Comparison of ENCODE assay signal across 8 mouse cellular contexts in genomic region chr8:77535026-77535595, GRCm38 (mm10). TPM values are rescaled to one million over a fixed set of nuclear protein-coding genes. Genes with fewer than 3 reads are reported as not detected.
A peak's percentile ranks its signal among the peaks of the same experiment; 100 is the strongest.
DNase-seq lines count a peak whose midpoint lies in the region; ATAC-seq and TF ChIP-seq lines count a peak whose summit lies in the region.

No protein-coding gene starts in this region.

- no peaks in the 10 kb centered on the region for H3K4me1 ChIP-seq in forebrain, embryonic 12.5 days
- no peaks in the 10 kb centered on the region for H3K4me1 ChIP-seq in intestine, embryonic 15.5 days (replicated peaks)
- H3K4me1 ChIP-seq in liver, adult 2 months (ENCODE audit: control insufficient read depth, insufficient read depth, low read length) = no peaks in the 10 kb centered on the region

- TF ChIP-seq POLR2A in liver, adult 2 months (IDR thresholded peaks at IDR 0.05; ENCODE audit: extremely low read depth, insufficient read depth, low read length) = no peak

- H3K36me3 ChIP-seq in forebrain, embryonic 12.5 days (replicated peaks) = no peaks in the 10 kb centered on the region
- H3K36me3 ChIP-seq in intestine, embryonic 15.5 days = no peaks in the 10 kb centered on the region
- no peaks in the 10 kb centered on the region for H3K36me3 ChIP-seq in liver, adult 2 months (ENCODE audit: control insufficient read depth, insufficient read depth, low read length)

- H3K27me3 ChIP-seq in forebrain, embryonic 12.5 days = no peaks in the 10 kb centered on the region
- H3K27me3 ChIP-seq in intestine, embryonic 15.5 days (replicated peaks) = no peaks in the 10 kb centered on the region
- H3K27me3 ChIP-seq in liver, adult 2 months (ENCODE audit: control insufficient read depth, insufficient read depth, low read length) = no peaks in the 10 kb centered on the region

- H3K27ac ChIP-seq in forebrain, embryonic 12.5 days = no peak overlapping the region
- no peak overlapping the region for H3K27ac ChIP-seq in intestine, embryonic 15.5 days
- no peak overlapping the region for H3K27ac ChIP-seq in liver, adult 2 months (replicated peaks; ENCODE audit: insufficient read depth, low read depth, low read length)

- ATAC-seq in forebrain, embryonic 12.5 days (ENCODE audit: low FRiP score) = peak; percentile 61; the same call in 1 of the 2 replicates
- ATAC-seq in intestine, embryonic 15.5 days = peak; percentile 67
- ATAC-seq in monocyte, adult 5-6 weeks (replicated peaks; ENCODE audit: insufficient number of reproducible peaks, low FRiP score, low TSS enrichment, poor library complexity, severe bottlenecking) = no peak

- DNase-seq in right cerebral cortex, adult 18-20 months = peak; percentile 41
- no peak for DNase-seq in right cerebral cortex, postnatal 36 days (ENCODE audit: low spot score in 2 of 2)
- DNase-seq in adrenal gland, postnatal 36 days = peak; percentile 80 to 82
- peak; percentile 57 for DNase-seq in liver, adult 2 months (ENCODE audit: extremely low read depth, low read depth, low spot score)
- DNase-seq in naive thymus-derived CD4-positive, alpha-beta T cell, adult 2 months (ENCODE audit: low read depth) = peak; percentile 71

- H3K9ac ChIP-seq in forebrain, embryonic 12.5 days = no peak overlapping the region
- no peak overlapping the region for H3K9ac ChIP-seq in intestine, embryonic 15.5 days
- H3K9ac ChIP-seq in liver, adult 2 months (ENCODE audit: low read depth, low read length) = no peak overlapping the region

- no peaks in the 10 kb centered on the region for H3K79me2 ChIP-seq in liver, adult 2 months (ENCODE audit: control insufficient read depth, insufficient read depth, low read length)

- H3K4me3 ChIP-seq in forebrain, embryonic 12.5 days (replicated peaks) = no peak overlapping the region
- no peak overlapping the region for H3K4me3 ChIP-seq in intestine, embryonic 15.5 days (replicated peaks)
- H3K4me3 ChIP-seq in liver, adult 2 months (ENCODE audit: insufficient read depth, low read depth, low read length) = no peak overlapping the region

- H3K9me3 ChIP-seq in forebrain, embryonic 12.5 days = no peaks in the 10 kb centered on the region
- H3K9me3 ChIP-seq in intestine, embryonic 15.5 days = no peaks in the 10 kb centered on the region

- WGBS in forebrain, embryonic 12.5 days = 87% methylated on average over 5 of the region's 5 CpGs
- WGBS in intestine, embryonic 15.5 days = 78% methylated on average over 5 of the region's 5 CpGs
- 39% methylated on average over 5 of the region's 5 CpGs for WGBS in liver, adult 2 months

- no peak overlapping the region for H3K4me2 ChIP-seq in forebrain, embryonic 12.5 days
- H3K4me2 ChIP-seq in intestine, embryonic 15.5 days (replicated peaks) = no peak overlapping the region

- TF ChIP-seq CTCF in liver, adult 2 months (IDR thresholded peaks at IDR 0.05; ENCODE audit: low read depth, low read length) = peak; percentile 65

RNA-seq across cellular contexts. Expression of gene Prmt9, which starts 14.1 kb away (rescaled TPM):
- total RNA-seq in adrenal gland, postnatal 36 days (2021) = 10 to 100 TPM; 15.8 to 20.7 TPM
- polyA plus RNA-seq in forebrain, embryonic 12.5 days (2016; fragmentation: Nextera tagmentation; extraction: Ambion mirVana) = 19.6 and 20.8 TPM in 2 replicates
- polyA plus RNA-seq in intestine, embryonic 15.5 days (2015; fragmentation: Nextera tagmentation; extraction: Ambion mirVana) = 16.6 and 16.9 TPM in 2 replicates
- 14.7 and 17.3 TPM in 2 replicates for total RNA-seq in liver, adult 2 months (2014; rRNA removed)
- polyA plus RNA-seq in liver, adult 2 months (2012; rRNA removed) = 4.9 and 5.2 TPM in 2 replicates
- 33.1 to 41.1 TPM (median 33.2 TPM) in 3 replicates for total RNA-seq in monocyte, adult 5-6 weeks (2017)

RNA-seq across cellular contexts. Expression of gene Arhgap10, which starts 17.4 kb away (rescaled TPM):
- total RNA-seq in adrenal gland, postnatal 36 days (2021) = 10 to 100 TPM; 18.5 to 28.0 TPM
- polyA plus RNA-seq in forebrain, embryonic 12.5 days (2016; fragmentation: Nextera tagmentation; extraction: Ambion mirVana) = 9.7 and 11.4 TPM in 2 replicates
- 25.8 and 30.9 TPM in 2 replicates for polyA plus RNA-seq in intestine, embryonic 15.5 days (2015; fragmentation: Nextera tagmentation; extraction: Ambion mirVana)
- total RNA-seq in liver, adult 2 months (2014; rRNA removed) = 1.8 and 2.3 TPM in 2 replicates
- polyA plus RNA-seq in liver, adult 2 months (2012; rRNA removed) = 0.42 and 0.88 TPM in 2 replicates
- 6.9 to 51.9 TPM (median 11.5 TPM) in 3 replicates for total RNA-seq in monocyte, adult 5-6 weeks (2017)

Comparison
In these comparisons a context has a peak if more than half of its experiments do, and no peak if none do; other contexts are left out.
1. DNase-seq: peak in right cerebral cortex, adult 18-20 months (single experiment), adrenal gland, postnatal 36 days (2 of 2), liver, adult 2 months (single experiment) and naive thymus-derived CD4-positive, alpha-beta T cell, adult 2 months (single experiment); none in right cerebral cortex, postnatal 36 days (0 of 2).